In the genomic region with DNA sequence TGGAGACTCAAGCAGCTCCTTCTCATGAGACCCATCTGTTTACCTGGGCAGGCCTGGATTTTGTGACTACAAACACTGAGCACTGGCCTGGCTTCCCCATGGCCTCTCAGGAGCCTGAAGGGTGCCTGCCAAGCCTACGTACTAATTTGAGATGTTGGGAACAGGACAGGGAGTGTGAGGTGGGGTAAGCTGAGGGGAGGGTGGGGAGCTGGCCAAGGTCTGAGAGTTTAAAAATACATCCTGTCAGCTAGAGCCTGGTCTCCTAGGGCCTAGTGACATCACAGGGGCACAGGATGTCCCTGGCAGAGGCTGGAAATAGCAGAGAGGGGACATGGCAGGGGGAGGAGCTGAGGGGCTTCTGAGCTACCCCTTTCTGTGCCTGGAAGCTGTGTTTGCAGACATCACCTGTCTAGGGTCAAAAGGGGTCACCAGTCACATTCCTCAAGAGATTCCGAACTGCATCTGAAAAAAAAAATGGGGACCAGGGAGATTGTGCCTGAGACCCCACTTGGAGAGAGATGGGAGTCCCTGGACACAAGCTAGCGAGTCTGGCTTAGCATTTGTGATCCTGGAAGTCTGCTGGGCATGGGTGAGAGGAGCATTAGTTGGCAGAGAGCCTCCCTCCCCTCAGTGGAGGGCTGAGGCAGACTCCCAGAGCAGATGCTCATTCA, we compare ENCODE assay signal across 9 mouse cellular contexts. TPM values are rescaled to one million over a fixed set of nuclear protein-coding genes. Genes with fewer than 3 reads are reported as not detected.
A peak's percentile ranks its signal among the peaks of the same experiment; 100 is the strongest.
DNase-seq lines count a peak whose midpoint lies in the region; ATAC-seq lines count a peak whose summit lies in the region.
"Had no signal": no experiment of that assay in that cellular context is flagged by ENCODE, and none has a peak within 500 bp of the region (broad histone marks: within the 10 kb centered on the region; RNA-seq: fewer than 3 reads in every experiment).

No protein-coding gene starts in this region.

- no peaks in the 10 kb centered on the region for H3K9me3 ChIP-seq in neural tube, embryonic 13.5 days
- H3K9me3 ChIP-seq in neural tube, embryonic 15.5 days (replicated peaks): no peaks in the 10 kb centered on the region
- no peaks in the 10 kb centered on the region for H3K9me3 ChIP-seq in heart, embryonic 12.5 days (replicated peaks)
- H3K9me3 ChIP-seq: intestine, embryonic 15.5 days had no signal

- 0 out of 2 replicates have a peak overlapping the region, but pooled peaks have one; percentile 2 for H3K9ac ChIP-seq in neural tube, embryonic 13.5 days
- no peak overlapping the region; the same call in 1 of the 2 replicates for H3K9ac ChIP-seq in neural tube, embryonic 15.5 days (replicated peaks)
- H3K9ac ChIP-seq in heart, embryonic 12.5 days: 0 out of 2 replicates have a peak overlapping the region, but pooled peaks have one; percentile 3
- H3K9ac ChIP-seq: intestine, embryonic 15.5 days had no signal

- no peaks in the 10 kb centered on the region for H3K36me3 ChIP-seq in neural tube, embryonic 13.5 days
- H3K36me3 ChIP-seq in neural tube, embryonic 15.5 days: no peaks in the 10 kb centered on the region
- no peaks in the 10 kb centered on the region for H3K36me3 ChIP-seq in heart, embryonic 12.5 days
- H3K36me3 ChIP-seq: intestine, embryonic 15.5 days had no signal

- H3K4me1 ChIP-seq in neural tube, embryonic 13.5 days (replicated peaks): peaks cover 28% of the 10 kb centered on the region
- peaks cover 14% of the 10 kb centered on the region for H3K4me1 ChIP-seq in neural tube, embryonic 15.5 days
- peaks cover 38% of the 10 kb centered on the region for H3K4me1 ChIP-seq in heart, embryonic 12.5 days (replicated peaks)

- H3K27ac ChIP-seq in neural tube, embryonic 13.5 days (replicated peaks): no peak overlapping the region
- no peak overlapping the region for H3K27ac ChIP-seq in neural tube, embryonic 15.5 days (replicated peaks)
- H3K27ac ChIP-seq in heart, embryonic 12.5 days (ENCODE audit: poor library complexity, severe bottlenecking): no peak overlapping the region
- H3K27ac ChIP-seq: intestine, embryonic 15.5 days had no signal

- no peak overlapping the region for H3K4me2 ChIP-seq in neural tube, embryonic 13.5 days
- no peak overlapping the region for H3K4me2 ChIP-seq in neural tube, embryonic 15.5 days
- H3K4me2 ChIP-seq in heart, embryonic 12.5 days: no peak overlapping the region
- H3K4me2 ChIP-seq: intestine, embryonic 15.5 days had no signal

- no peak overlapping the region for H3K4me3 ChIP-seq in neural tube, embryonic 13.5 days
- H3K4me3 ChIP-seq in neural tube, embryonic 15.5 days (replicated peaks): no peak overlapping the region
- H3K4me3 ChIP-seq in heart, embryonic 12.5 days: no peak overlapping the region
- H3K4me3 ChIP-seq: intestine, embryonic 15.5 days had no signal

- peak; percentile 72 for DNase-seq in cerebellum, adult 11-12 months
- no peak for DNase-seq in cerebellum, adult 11 months
- DNase-seq in T-cell, adult 2 months (ENCODE audit: low spot score): no peak
- DNase-seq in retina, embryonic 14.5 days (ENCODE audit: low spot score): no peak
- no peak for DNase-seq in urinary bladder, postnatal 36 days (ENCODE audit: low spot score in 2 of 2)

- H3K27me3 ChIP-seq in neural tube, embryonic 13.5 days: peaks cover 18% of the 10 kb centered on the region
- H3K27me3 ChIP-seq in neural tube, embryonic 15.5 days (replicated peaks): peaks cover 17% of the 10 kb centered on the region
- H3K27me3 ChIP-seq in heart, embryonic 12.5 days (replicated peaks): no peaks in the 10 kb centered on the region
- H3K27me3 ChIP-seq: intestine, embryonic 15.5 days had no signal

- WGBS in neural tube, embryonic 13.5 days: 62% methylated on average over 3 of the region's 3 CpGs
- WGBS in neural tube, embryonic 15.5 days: 66% methylated on average over 3 of the region's 3 CpGs
- 42% methylated on average over 3 of the region's 3 CpGs for WGBS in heart, embryonic 12.5 days

- no peak for ATAC-seq in neural tube, embryonic 13.5 days (ENCODE audit: low read depth)
- no peak for ATAC-seq in neural tube, embryonic 15.5 days (ENCODE audit: low FRiP score)
- ATAC-seq in heart, embryonic 12.5 days (ENCODE audit: insufficient number of reproducible peaks, low FRiP score): no peak
- ATAC-seq: intestine, embryonic 15.5 days had no signal

RNA-seq across cellular contexts. Expression of a gene that starts 24.3 kb away (rescaled TPM):
- 13.5 and 16.5 TPM in 2 replicates for polyA plus RNA-seq in neural tube, embryonic 13.5 days (2015; fragmentation: Nextera tagmentation; extraction: Ambion mirVana)
- 14.7 and 16.1 TPM in 2 replicates for polyA plus RNA-seq in neural tube, embryonic 15.5 days (2015; fragmentation: Nextera tagmentation; extraction: Ambion mirVana)
- 14.6 and 14.7 TPM in 2 replicates for polyA plus RNA-seq in heart, embryonic 12.5 days (2016; fragmentation: Nextera tagmentation; extraction: Ambion mirVana)

RNA-seq across cellular contexts. Expression of a gene that starts 32.1 kb away (rescaled TPM):
- 20.6 and 21.4 TPM in 2 replicates for polyA plus RNA-seq in neural tube, embryonic 13.5 days (2015; fragmentation: Nextera tagmentation; extraction: Ambion mirVana)
- polyA plus RNA-seq in neural tube, embryonic 15.5 days (2015; fragmentation: Nextera tagmentation; extraction: Ambion mirVana): 20.5 and 21.0 TPM in 2 replicates
- polyA plus RNA-seq in heart, embryonic 12.5 days (2016; fragmentation: Nextera tagmentation; extraction: Ambion mirVana): 26.0 and 27.8 TPM in 2 replicates

RNA-seq across cellular contexts. Expression of a gene that starts 37.4 kb away (rescaled TPM):
- 111 and 129 TPM in 2 replicates for polyA plus RNA-seq in neural tube, embryonic 13.5 days (2015; fragmentation: Nextera tagmentation; extraction: Ambion mirVana)
- 111 and 122 TPM in 2 replicates for polyA plus RNA-seq in neural tube, embryonic 15.5 days (2015; fragmentation: Nextera tagmentation; extraction: Ambion mirVana)
- polyA plus RNA-seq in heart, embryonic 12.5 days (2016; fragmentation: Nextera tagmentation; extraction: Ambion mirVana): 88.9 and 89.3 TPM in 2 replicates

RNA-seq across cellular contexts. Expression of a gene that starts 37.8 kb away (rescaled TPM):
- 252 and 268 TPM in 2 replicates for polyA plus RNA-seq in neural tube, embryonic 13.5 days (2015; fragmentation: Nextera tagmentation; extraction: Ambion mirVana)
- polyA plus RNA-seq in neural tube, embryonic 15.5 days (2015; fragmentation: Nextera tagmentation; extraction: Ambion mirVana): 295 and 298 TPM in 2 replicates
- polyA plus RNA-seq in heart, embryonic 12.5 days (2016; fragmentation: Nextera tagmentation; extraction: Ambion mirVana): 497 and 519 TPM in 2 replicates
